Mouse (Mus musculus): ENCODE data around the gene Cavin1.

The Cavin1 gene

GRCm38 (mm10) chr11:100914415-100914814 is 56.3 kb downstream of the Cavin1 start:
- DNase-seq (ENCODE audit: low read depth, low spot score), result no peak

GRCm38 (mm10) chr11:100912401-100913155 is 58.1 kb downstream of the Cavin1 start:
- no peak for DNase-seq (ENCODE audit: low read depth, low spot score)

- DNase-seq (ENCODE audit: low read depth, low spot score), result no peak
Measured at GRCm38 (mm10) chr11:100908567-100908966, 62.1 kb downstream of the Cavin1 start.

GRCm38 (mm10) chr11:100908112-100908511 is 62.6 kb downstream of the Cavin1 start:
- no peak for DNase-seq (ENCODE audit: low read depth, low spot score)

DNA sequence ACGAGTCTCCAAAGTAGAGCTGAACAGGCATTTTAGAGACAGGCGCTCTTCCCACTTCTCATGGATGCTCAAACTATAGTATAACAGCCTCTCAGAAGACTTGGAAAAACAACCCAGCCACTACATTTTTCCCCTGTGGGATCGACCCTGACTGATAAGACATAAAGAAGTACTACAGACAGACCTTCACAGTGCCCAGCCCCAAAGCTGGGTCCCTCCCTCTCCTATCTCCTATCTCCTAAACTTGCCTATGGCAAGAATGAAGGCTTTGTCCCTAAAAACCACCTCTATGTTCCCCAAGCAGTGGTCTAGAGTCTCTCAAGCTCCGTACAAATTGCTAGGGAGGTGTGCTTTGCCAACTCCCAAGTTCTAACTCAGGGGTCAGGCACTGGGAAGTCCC is 63.8 kb downstream of the Cavin1 start:
- DNase-seq (ENCODE audit: low read depth, low spot score), result no peak

Measured in WW6 (cell line).